Mouse (Mus musculus): ENCODE measurements around the gene Zfp729a. TPM values are rescaled to one million over a fixed set of nuclear protein-coding genes. Genes with fewer than 3 reads are reported as not detected.
"Not testable (repeated sequence)": the region's sequence is repeated elsewhere in the genome, so short reads cannot be mapped to it uniquely, and the experiment has no call there.

Zfp729a gene
- 1 to 10 TPM; 7.5 to 10.0 TPM for total RNA-seq (2021)

DNA sequence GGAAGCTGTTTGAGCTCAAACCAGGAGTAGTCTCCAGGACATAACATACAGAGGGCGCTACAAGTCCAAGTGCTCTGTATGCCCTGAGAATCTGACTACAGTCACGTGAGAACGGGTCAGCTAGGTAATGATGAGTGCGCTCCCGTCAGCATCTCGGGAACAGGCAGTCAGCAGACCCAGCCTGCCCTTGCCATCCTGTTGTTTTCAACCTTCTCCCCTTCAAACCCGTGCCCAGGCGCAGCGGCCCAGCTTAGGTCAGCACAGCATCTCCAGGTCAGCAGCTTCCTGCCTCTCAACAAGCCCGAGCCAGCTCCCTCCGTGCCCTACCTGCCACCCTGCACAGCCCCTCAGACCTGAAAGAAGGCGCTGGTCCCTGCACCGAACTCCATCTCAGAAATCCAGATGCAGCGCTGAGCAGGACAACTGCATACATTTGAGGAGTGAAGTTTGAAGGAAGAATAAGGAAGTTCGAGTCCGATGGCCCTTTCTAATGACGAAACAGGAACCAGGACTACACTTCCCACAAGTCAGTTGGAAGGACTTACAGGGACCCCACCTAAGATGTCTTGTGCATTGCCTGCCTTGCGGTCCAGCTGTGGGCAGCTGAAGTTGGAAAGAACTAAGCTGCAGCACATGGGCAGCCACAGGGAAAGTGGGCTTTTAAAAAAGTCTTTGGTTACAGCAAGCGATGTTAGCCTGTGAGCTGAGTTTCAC lies at the start of gene Zfp729a, which contains the start of gene Gm49345:
Gene Zfp729a, minus strand, starts transcription at position 498 of the 714 bp plus-strand sequence.
Gene Gm49345, minus strand, starts transcription at position 476 of the 714 bp plus-strand sequence.
- DNase-seq (ENCODE audit: low spot score in 2 of 2), result peak; percentile 82 to 87
- intact Hi-C loops (cut with DNase I), result loop anchor here (1.0 to 5.0 kb wide), 5 partner anchors 28 to 207 kb away; partner anchors contain the start of genes Zfp729b and Zfp748

DNA sequence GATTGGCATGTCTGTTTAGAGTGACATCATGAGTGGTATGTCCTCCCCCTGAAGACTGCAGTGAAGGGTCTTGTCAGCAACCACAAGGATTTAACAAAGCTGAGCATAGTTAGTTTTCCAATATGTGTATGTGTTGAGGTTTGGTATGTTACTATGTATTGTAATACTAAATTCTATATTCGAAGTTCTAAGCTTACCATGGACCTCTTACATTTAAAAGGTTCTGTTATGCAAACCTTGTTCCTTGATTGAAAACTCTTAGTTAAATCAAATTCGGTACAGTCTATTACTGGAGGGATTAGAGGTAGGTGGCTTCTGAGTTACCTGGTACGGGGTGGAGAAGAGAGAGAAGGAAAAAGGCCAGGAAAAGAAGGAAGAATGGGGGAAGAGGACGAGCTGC lies 49.4 kb upstream of the Zfp729a start, which contains the start of gene Zfp738:
Gene Zfp738, minus strand, starts transcription at position 101 of the 400 bp plus-strand sequence.
- DNase-seq (ENCODE audit: low spot score in 2 of 2), result no peak
- intact Hi-C loops (cut with DNase I), result no loop called here

DNA sequence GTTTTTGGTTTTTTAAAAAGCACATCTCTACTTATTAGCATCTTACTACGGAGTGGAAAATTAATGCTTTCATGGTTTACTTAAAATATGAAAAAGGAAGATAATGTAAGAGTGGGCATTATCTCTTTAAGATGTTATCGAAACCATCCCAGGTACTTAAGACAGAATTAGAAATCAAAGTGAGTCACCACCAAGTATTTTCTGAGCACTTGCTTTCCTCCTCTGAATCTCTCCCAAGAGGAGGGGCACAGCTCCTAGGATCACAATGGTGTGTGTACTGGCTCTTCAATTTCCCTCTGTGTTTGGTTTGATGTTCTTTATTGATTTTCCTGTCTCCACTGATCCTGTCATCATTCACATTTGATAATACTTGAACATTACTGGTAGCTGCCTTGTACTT lies 46.2 kb upstream of the Zfp729a start:
- intact Hi-C loops (cut with DNase I), result loop anchor here (1.0 kb wide), 2 partner anchors 40 to 47 kb away; partner anchors contain the start of genes Gm49345 and Zfp729a
- not testable (repeated sequence) for DNase-seq (ENCODE audit: low spot score in 2 of 2)

DNA sequence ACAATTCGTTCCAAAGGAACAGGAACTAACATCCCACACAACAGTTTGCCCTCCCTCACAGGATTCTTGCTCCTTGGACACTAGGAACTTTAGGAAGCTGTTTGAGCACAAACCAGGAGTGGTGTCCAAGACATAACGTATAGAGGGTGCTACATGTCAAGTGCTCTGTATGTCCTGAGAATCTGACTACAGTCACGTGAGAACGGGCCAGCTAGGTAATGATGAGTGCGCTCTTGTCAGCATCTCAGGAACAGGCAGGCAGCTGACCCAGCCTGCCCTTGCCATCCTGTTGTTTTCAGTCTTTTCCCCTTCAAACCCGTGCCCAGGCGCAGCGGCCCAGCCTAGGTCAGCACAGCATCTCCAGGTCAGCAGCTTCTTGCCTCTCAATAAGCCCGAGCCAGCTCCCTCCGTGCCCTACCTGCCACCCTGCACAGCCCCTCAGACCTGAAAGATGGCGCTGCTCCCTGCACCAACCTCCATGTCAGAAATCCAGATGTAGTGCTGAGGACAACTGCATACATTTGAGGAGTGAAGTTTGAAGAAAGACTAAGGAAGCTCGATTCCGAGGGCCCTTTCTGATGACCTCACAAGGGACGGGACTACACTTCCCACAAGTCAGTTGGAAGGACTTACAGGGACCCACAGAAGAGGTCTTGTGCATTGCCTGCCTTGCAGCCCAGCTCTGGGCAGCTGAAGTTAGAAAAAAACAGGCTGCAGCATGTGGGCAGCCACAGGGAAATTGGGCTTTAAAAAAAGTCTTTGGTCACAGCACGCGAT lies 45.6 kb upstream of the Zfp729a start:
- intact Hi-C loops (cut with DNase I), result loop anchor here (1.0 kb wide), 2 partner anchors 41 to 46 kb away; partner anchors contain the start of genes Gm49345 and Zfp729a
- peak; percentile 89 for DNase-seq (ENCODE audit: low spot score in 2 of 2)

DNA sequence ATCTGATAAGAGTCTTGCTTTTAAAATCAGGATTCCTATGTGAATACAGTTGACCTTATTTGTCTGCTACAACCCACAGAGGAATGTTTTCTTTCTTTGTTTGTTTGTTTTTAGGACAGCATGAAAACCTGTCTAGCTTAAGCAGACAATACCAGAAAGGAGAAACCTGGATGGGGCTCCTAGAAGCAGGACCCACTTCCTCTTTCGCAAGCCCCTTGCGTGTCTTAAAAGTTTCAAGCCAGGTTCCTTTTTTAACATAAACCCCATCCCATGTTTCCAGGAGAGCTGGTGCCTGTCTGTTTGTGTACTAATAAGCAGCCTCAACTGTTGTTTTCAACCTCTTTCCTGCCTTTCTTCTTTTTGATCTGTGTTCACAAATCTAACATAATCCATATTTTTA lies 37.3 kb upstream of the Zfp729a start:
- intact Hi-C loops (cut with DNase I), result no loop called here
- no peak for DNase-seq (ENCODE audit: low spot score in 2 of 2)

- intact Hi-C loops (cut with DNase I), result no loop called here
These were observed 14.9 kb upstream of the Zfp729a start for GRCm38 (mm10) chr13:67652496-67652895.

GRCm38 (mm10) chr13:67610108-67610507 lies 27.5 kb downstream of the Zfp729a start:
- no peak for DNase-seq (ENCODE audit: low spot score in 2 of 2)
- intact Hi-C loops (cut with DNase I), result no loop called here

More at GRCm38 (mm10) chr13:67652496-67652895, 14.9 kb upstream of the Zfp729a start:
- DNase-seq (ENCODE audit: low spot score in 2 of 2), result no peak

- DNase-seq (ENCODE audit: low spot score in 2 of 2), result peak; percentile 87 to 92
These were observed 28.3 kb downstream of the Zfp729a start, which contains the start of gene Zfp729b for GRCm38 (mm10) chr13:67609066-67609876. Gene Zfp729b (minus strand): TSS chr13:67609707.

DNA sequence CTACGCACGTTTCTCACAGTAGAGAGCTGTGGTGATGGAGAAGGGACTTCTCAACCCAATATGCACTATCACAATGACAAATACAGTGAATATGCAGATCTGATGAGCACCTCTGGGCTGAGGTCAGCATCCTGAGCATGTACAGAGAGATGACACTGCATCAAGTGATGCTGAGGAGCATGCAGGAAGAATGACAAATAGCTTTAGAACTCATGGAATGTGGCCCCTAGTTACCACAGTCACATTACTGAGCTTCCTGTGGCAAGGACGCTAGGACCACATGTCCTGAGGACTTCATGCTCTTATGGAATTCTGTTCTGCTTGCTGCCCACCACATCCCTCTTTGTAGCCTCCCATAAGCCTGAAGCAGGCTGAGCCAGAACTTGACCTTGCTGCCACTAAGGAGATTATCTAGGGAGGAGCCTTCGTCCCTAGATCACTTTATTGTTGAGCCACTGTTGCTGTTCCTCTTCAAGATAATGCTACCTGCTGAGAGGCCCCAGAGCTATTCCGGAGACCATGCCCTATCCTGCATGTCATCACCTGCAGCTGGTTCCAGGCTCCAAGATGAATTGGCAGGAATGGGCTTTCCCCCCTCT lies 64.9 kb downstream of the Zfp729a start:
- no peak for DNase-seq (ENCODE audit: low spot score in 2 of 2)
- intact Hi-C loops (cut with DNase I), result no loop called here

More at GRCm38 (mm10) chr13:67609066-67609876, 28.3 kb downstream of the Zfp729a start, which contains the start of gene Zfp729b:
- intact Hi-C loops (cut with DNase I), result loop anchor here (1.0 kb wide), 1 partner anchor 28 kb away; the partner anchor contains the start of genes Gm49345 and Zfp729a

Other genes starting within 250 kb of the Zfp729a start
- 1 to 10 TPM; 3.2 to 3.7 TPM for gene Zfp429, start 238.0 kb downstream of the Zfp729a start, total RNA-seq (2021)
- 1 to 10 TPM; 6.0 to 6.5 TPM for gene Zfp459, start 216.4 kb downstream of the Zfp729a start, total RNA-seq (2021)
- 10 to 100 TPM; 12.6 TPM for gene Zfp874a, start 186.2 kb downstream of the Zfp729a start, total RNA-seq (2021)
- 10 to 100 TPM; 15.5 to 17.5 TPM for gene Zfp874b, start 153.5 kb downstream of the Zfp729a start, total RNA-seq (2021)
- gene Zfp58, start 137.2 kb downstream of the Zfp729a start, total RNA-seq (2021), result 1 to 10 TPM; 7.2 to 7.7 TPM
- gene Gm26965, start 111.6 kb downstream of the Zfp729a start, total RNA-seq (2021), result 1 to 10 TPM in 1 of 2 experiments, not detected in 1; 1.8 TPM
- 10 to 100 TPM; 21.8 to 22.2 TPM for gene Zfp87, start 111.6 kb downstream of the Zfp729a start, total RNA-seq (2021)
- 10 to 100 TPM in 1 of 2 experiments, 1 to 10 TPM in 1; 8.8 to 10.6 TPM for gene Zfp748, start 84.0 kb downstream of the Zfp729a start, total RNA-seq (2021)
- gene Zfp729b, start 28.1 kb downstream of the Zfp729a start, total RNA-seq (2021), result 1 to 10 TPM; 7.6 to 9.7 TPM
- gene Gm49345, start within 50 bp of the Zfp729a start, total RNA-seq (2021), result 1 to 10 TPM in 1 of 2 experiments, under 1 TPM in 1; 0.82 to 2.1 TPM
- gene Zfp738, start 49.3 kb upstream of the Zfp729a start, total RNA-seq (2021), result 10 to 100 TPM; 22.0 to 28.2 TPM
- gene Zfp65, start 91.4 kb upstream of the Zfp729a start, total RNA-seq (2021), result 10 to 100 TPM; 10.9 to 14.9 TPM
- gene Zfp85, start 117.4 kb upstream of the Zfp729a start, total RNA-seq (2021), result 1 to 10 TPM; 6.3 to 6.5 TPM
- 1 to 10 TPM; 3.1 to 3.7 TPM for gene Zfp493, start 141.9 kb upstream of the Zfp729a start, total RNA-seq (2021)
- 1 to 10 TPM; 5.7 to 7.8 TPM for gene Zfp273, start 175.9 kb upstream of the Zfp729a start, total RNA-seq (2021)
- 10 to 100 TPM; 11.0 to 14.3 TPM for gene Gm10037, start 193.3 kb upstream of the Zfp729a start, total RNA-seq (2021)
- not detected for gene BC048507, start 225.5 kb upstream of the Zfp729a start, total RNA-seq (2021)